Mouse (Mus musculus): Measurements from ENCODE around the gene March8.

Gene March8

GRCm38 (mm10) chr6:116411716-116412115, 73.9 kb downstream of the March8 start:
- no peak for DNase-seq

- no peak for DNase-seq
These were observed 74.9 kb downstream of the March8 start for GRCm38 (mm10) chr6:116412546-116413325.

- DNase-seq = no peak
These were observed 77.4 kb downstream of the March8 start for GRCm38 (mm10) chr6:116415126-116415676.

- DNase-seq = no peak
These were observed 78.3 kb downstream of the March8 start for GRCm38 (mm10) chr6:116416000-116416552.

- DNase-seq = no peak
These were observed 79.9 kb downstream of the March8 start for GRCm38 (mm10) chr6:116417518-116418315.

- no peak for DNase-seq
These were observed 80.7 kb downstream of the March8 start for GRCm38 (mm10) chr6:116418487-116418886.

- no peak for DNase-seq
These were observed 81.9 kb downstream of the March8 start for GRCm38 (mm10) chr6:116419699-116420098.

GRCm38 (mm10) chr6:116420271-116420670, 82.4 kb downstream of the March8 start:
- no peak for DNase-seq

- no peak for DNase-seq
These were observed 85.2 kb downstream of the March8 start for GRCm38 (mm10) chr6:116422991-116423390.

- no peak for DNase-seq
These were observed 85.8 kb downstream of the March8 start for GRCm38 (mm10) chr6:116423664-116424063.

GRCm38 (mm10) chr6:116427552-116427951, 89.7 kb downstream of the March8 start:
- no peak for DNase-seq

GRCm38 (mm10) chr6:116428282-116428681, 90.5 kb downstream of the March8 start:
- DNase-seq = no peak

GRCm38 (mm10) chr6:116438864-116439263, 101.0 kb downstream of the March8 start:
- no peak for DNase-seq

- DNase-seq = no peak
These were observed 101.7 kb downstream of the March8 start for GRCm38 (mm10) chr6:116439531-116439930.

- DNase-seq = no peak
These were observed 102.6 kb downstream of the March8 start for GRCm38 (mm10) chr6:116440447-116440846.

- no peak for DNase-seq
These were observed 103.0 kb downstream of the March8 start for GRCm38 (mm10) chr6:116440849-116441248.

- no peak for DNase-seq
These were observed 118.0 kb downstream of the March8 start for GRCm38 (mm10) chr6:116455781-116456180.

- no peak for DNase-seq
These were observed 118.7 kb downstream of the March8 start for GRCm38 (mm10) chr6:116456482-116456881.

GRCm38 (mm10) chr6:116458728-116459127, 120.9 kb downstream of the March8 start:
- DNase-seq = no peak
